Comparison of ENCODE assay signal across 8 mouse cellular contexts in the genomic region with DNA sequence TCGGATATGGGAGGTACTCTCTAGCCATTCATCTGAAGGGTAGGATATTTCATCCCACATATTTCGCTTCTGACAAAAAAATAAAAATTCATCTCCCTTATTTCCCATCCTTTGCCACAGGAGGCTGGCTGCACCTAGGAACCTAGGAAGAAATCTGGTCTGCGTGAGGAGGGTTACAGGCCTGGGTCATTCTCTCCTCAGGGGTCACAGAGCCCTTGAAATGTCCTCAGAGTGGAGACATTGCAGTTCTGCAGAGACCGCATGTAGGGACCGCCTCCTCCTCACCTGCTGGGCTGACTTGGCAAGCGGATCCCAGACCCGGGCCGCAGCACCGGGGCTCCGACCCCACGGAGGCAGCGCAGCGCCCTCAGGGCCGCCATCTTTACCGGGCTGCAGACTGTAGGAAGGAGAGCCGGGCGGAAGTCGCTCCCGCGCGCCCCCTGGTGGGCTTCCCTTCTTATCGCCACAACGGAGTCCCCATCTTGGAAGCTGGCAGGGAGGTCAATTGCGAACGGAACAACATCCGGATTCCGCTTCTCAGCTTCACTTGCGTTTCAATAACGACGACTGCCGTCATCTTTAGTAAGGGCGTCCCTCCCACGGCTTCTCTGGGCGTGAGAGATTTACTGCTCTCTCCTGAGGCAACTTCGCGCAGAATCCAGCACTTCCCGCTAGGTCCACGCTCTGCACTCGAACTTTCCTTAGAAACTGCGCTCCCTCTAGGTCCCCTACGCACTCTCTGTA. TPM values are rescaled to one million over a fixed set of nuclear protein-coding genes. Genes with fewer than 3 reads are reported as not detected.
DNase-seq lines count a peak whose midpoint lies in the region; ATAC-seq lines count a peak whose summit lies in the region.

No protein-coding gene starts in this region.

- H3K9ac ChIP-seq in heart, embryonic 13.5 days: peak overlapping the region; percentile 95
- H3K9ac ChIP-seq in liver, embryonic 12.5 days: peak overlapping the region; percentile 86
- H3K9ac ChIP-seq in stomach, embryonic 15.5 days: peak overlapping the region; percentile 88

- 0 out of 2 replicates have a peak, but pooled peaks cover 6% of the 10 kb centered on the region for H3K27me3 ChIP-seq in heart, embryonic 13.5 days (replicated peaks)
- H3K27me3 ChIP-seq in liver, embryonic 12.5 days (replicated peaks): peaks cover 29% of the 10 kb centered on the region
- no peaks in the 10 kb centered on the region for H3K27me3 ChIP-seq in stomach, embryonic 15.5 days (replicated peaks)

- peak; percentile 78 for ATAC-seq in heart, embryonic 13.5 days (ENCODE audit: extremely low read depth, insufficient number of reproducible peaks, low FRiP score, low TSS enrichment)
- ATAC-seq in liver, embryonic 12.5 days: peak; percentile 93
- ATAC-seq in stomach, embryonic 15.5 days (ENCODE audit: insufficient read depth, low FRiP score, low read depth): peak; percentile 90

- peaks cover 13% of the 10 kb centered on the region for H3K4me1 ChIP-seq in brown adipose tissue, adult 24 weeks (ENCODE audit: control insufficient read depth, insufficient read depth, insufficient read length, low read length)
- peaks cover 62% of the 10 kb centered on the region for H3K4me1 ChIP-seq in heart, embryonic 13.5 days
- peaks cover 56% of the 10 kb centered on the region for H3K4me1 ChIP-seq in liver, embryonic 12.5 days
- peaks cover 45% of the 10 kb centered on the region for H3K4me1 ChIP-seq in stomach, embryonic 15.5 days

- peak overlapping the region; percentile 85 for H3K4me3 ChIP-seq in brown adipose tissue, adult 24 weeks (ENCODE audit: insufficient read depth, low read depth, low read length)
- peak overlapping the region; percentile 83 for H3K4me3 ChIP-seq in heart, embryonic 13.5 days
- peak overlapping the region; percentile 78 for H3K4me3 ChIP-seq in liver, embryonic 12.5 days
- peak overlapping the region; percentile 72 for H3K4me3 ChIP-seq in stomach, embryonic 15.5 days (replicated peaks)

- WGBS in heart, embryonic 13.5 days: under 1% methylated on average over 41 of the region's 41 CpGs
- under 1% methylated on average over 41 of the region's 41 CpGs for WGBS in liver, embryonic 12.5 days (ENCODE audit: insufficient replicate concordance)
- under 1% methylated on average over 41 of the region's 41 CpGs for whole genome bisulfite sequencing in stomach, embryonic 15.5 days

- H3K36me3 ChIP-seq in heart, embryonic 13.5 days: peaks cover 37% of the 10 kb centered on the region
- H3K36me3 ChIP-seq in liver, embryonic 12.5 days: peaks cover 39% of the 10 kb centered on the region
- H3K36me3 ChIP-seq in stomach, embryonic 15.5 days: peaks cover 17% of the 10 kb centered on the region; the same call in 1 of the 2 replicates

- peak; percentile 99 for DNase-seq in CD4-positive, CD25-positive, alpha-beta regulatory T cell, adult 2 months (ENCODE audit: low read depth, low spot score)
- DNase-seq in fat pad, adult 2 months (ENCODE audit: extremely low read depth, low read depth, low spot score): peak; percentile 90
- DNase-seq in kidney, postnatal 10 days: peak; percentile 99
- peak; percentile 95 to 97 for DNase-seq in natural killer cell, adult 2 months (ENCODE audit: low spot score in 2 of 2)

- H3K9me3 ChIP-seq in heart, embryonic 13.5 days: no peaks in the 10 kb centered on the region
- no peaks in the 10 kb centered on the region for H3K9me3 ChIP-seq in liver, embryonic 12.5 days (replicated peaks)
- no peaks in the 10 kb centered on the region for H3K9me3 ChIP-seq in stomach, embryonic 15.5 days

- peak overlapping the region; percentile 84 for H3K4me2 ChIP-seq in heart, embryonic 13.5 days
- H3K4me2 ChIP-seq in liver, embryonic 12.5 days: peak overlapping the region; percentile 84
- peak overlapping the region; percentile 79 for H3K4me2 ChIP-seq in stomach, embryonic 15.5 days

- H3K27ac ChIP-seq in brown adipose tissue, adult 24 weeks (replicated peaks; ENCODE audit: low read depth, low read length): peak overlapping the region; percentile 97
- peak overlapping the region; percentile 93 for H3K27ac ChIP-seq in heart, embryonic 13.5 days (replicated peaks)
- H3K27ac ChIP-seq in liver, embryonic 12.5 days: peak overlapping the region; percentile 84
- H3K27ac ChIP-seq in stomach, embryonic 15.5 days: peak overlapping the region; percentile 92

RNA-seq across cellular contexts. Expression of a gene that starts 3.3 kb away (rescaled TPM):
- polyA plus RNA-seq in brown adipose tissue, adult 24 weeks (2012; ENCODE audit: insufficient read depth, insufficient read length, missing spikeins): 0.50 and 1.2 TPM in 2 replicates
- polyA plus RNA-seq in heart, embryonic 13.5 days (2015; fragmentation: Nextera tagmentation; extraction: Ambion mirVana): 3.5 and 3.6 TPM in 2 replicates
- polyA plus RNA-seq in liver, embryonic 12.5 days (2016; fragmentation: Nextera tagmentation; extraction: Ambion mirVana): 0.61 and 0.72 TPM in 2 replicates
- polyA plus RNA-seq in stomach, embryonic 15.5 days (2015; fragmentation: Nextera tagmentation; extraction: Ambion mirVana): 8.5 and 8.8 TPM in 2 replicates

RNA-seq across cellular contexts. Expression of a gene that starts 4.3 kb away (rescaled TPM):
- polyA plus RNA-seq in brown adipose tissue, adult 24 weeks (2012; ENCODE audit: insufficient read depth, insufficient read length, missing spikeins): 1,478 and 1,710 TPM in 2 replicates
- polyA plus RNA-seq in heart, embryonic 13.5 days (2015; fragmentation: Nextera tagmentation; extraction: Ambion mirVana): 424 and 495 TPM in 2 replicates
- polyA plus RNA-seq in liver, embryonic 12.5 days (2016; fragmentation: Nextera tagmentation; extraction: Ambion mirVana): 160 and 167 TPM in 2 replicates
- 238 and 270 TPM in 2 replicates for polyA plus RNA-seq in stomach, embryonic 15.5 days (2015; fragmentation: Nextera tagmentation; extraction: Ambion mirVana)

RNA-seq across cellular contexts. Expression of a gene that starts 12.7 kb away (rescaled TPM):
- 29.3 and 35.1 TPM in 2 replicates for polyA plus RNA-seq in brown adipose tissue, adult 24 weeks (2012; ENCODE audit: insufficient read depth, insufficient read length, missing spikeins)
- polyA plus RNA-seq in heart, embryonic 13.5 days (2015; fragmentation: Nextera tagmentation; extraction: Ambion mirVana): 29.5 and 33.1 TPM in 2 replicates
- polyA plus RNA-seq in liver, embryonic 12.5 days (2016; fragmentation: Nextera tagmentation; extraction: Ambion mirVana): 55.8 and 60.7 TPM in 2 replicates
- 72.6 and 82.0 TPM in 2 replicates for polyA plus RNA-seq in stomach, embryonic 15.5 days (2015; fragmentation: Nextera tagmentation; extraction: Ambion mirVana)

RNA-seq across cellular contexts. Expression of a gene that starts 22.0 kb away (rescaled TPM):
- 3.5 and 19.0 TPM in 2 replicates for polyA plus RNA-seq in brown adipose tissue, adult 24 weeks (2012; ENCODE audit: insufficient read depth, insufficient read length, missing spikeins)
- 21.9 and 119 TPM in 2 replicates for polyA plus RNA-seq in heart, embryonic 13.5 days (2015; fragmentation: Nextera tagmentation; extraction: Ambion mirVana)
- 2,516 and 2,642 TPM in 2 replicates for polyA plus RNA-seq in liver, embryonic 12.5 days (2016; fragmentation: Nextera tagmentation; extraction: Ambion mirVana)
- 158 and 523 TPM in 2 replicates for polyA plus RNA-seq in stomach, embryonic 15.5 days (2015; fragmentation: Nextera tagmentation; extraction: Ambion mirVana)

RNA-seq across cellular contexts. Expression of a gene that starts 23.2 kb away (rescaled TPM):
- 11.3 and 12.1 TPM in 2 replicates for polyA plus RNA-seq in brown adipose tissue, adult 24 weeks (2012; ENCODE audit: insufficient read depth, insufficient read length, missing spikeins)
- 54.6 and 55.1 TPM in 2 replicates for polyA plus RNA-seq in heart, embryonic 13.5 days (2015; fragmentation: Nextera tagmentation; extraction: Ambion mirVana)
- 29.9 and 35.8 TPM in 2 replicates for polyA plus RNA-seq in liver, embryonic 12.5 days (2016; fragmentation: Nextera tagmentation; extraction: Ambion mirVana)
- polyA plus RNA-seq in stomach, embryonic 15.5 days (2015; fragmentation: Nextera tagmentation; extraction: Ambion mirVana): 66.4 and 67.4 TPM in 2 replicates

Comparison
In these comparisons a context has a peak if more than half of its experiments do, and no peak if none do; other contexts are left out.
1. Peak in every context shown above with its lines: DNase-seq, ATAC-seq, H3K4me3 ChIP-seq and H3K27ac ChIP-seq.